Mouse (Mus musculus): Measurements from ENCODE around the gene Dcpp2.
"Not testable (repeated sequence)": the region's sequence is repeated elsewhere in the genome, so short reads cannot be mapped to it uniquely, and the experiment has no call there.

Gene Dcpp2

GRCm38 (mm10) chr17:23931157-23931556 lies 50.5 kb downstream of the Dcpp2 start:
- no peak for DNase-seq

GRCm38 (mm10) chr17:23941372-23941771 lies 60.7 kb downstream of the Dcpp2 start, which contains the start of gene Sbp:
Gene Sbp, plus strand, starts transcription at chr17:23941672.
- no peak for DNase-seq

- DNase-seq: not testable (repeated sequence)
These were observed 66.8 kb downstream of the Dcpp2 start for GRCm38 (mm10) chr17:23947486-23947885.

- no peak for DNase-seq
These were observed 68.4 kb downstream of the Dcpp2 start for GRCm38 (mm10) chr17:23949068-23949467.

All from cerebellum, postnatal 10 days (tissue).